Mouse (Mus musculus): ENCODE results near the gene Hcst. TPM values are rescaled to one million over a fixed set of nuclear protein-coding genes. Genes with fewer than 3 reads are reported as not detected.

The Hcst gene
- total and polyA plus RNA-seq, 2 experiments from 2014 or later: 0.54 TPM; not detected in 1

GRCm38 (mm10) chr7:30409789-30410188 is 9.9 kb downstream of the Hcst start:
- no peak for TF ChIP-seq CTCF (IDR thresholded peaks at IDR 0.05)
- ATAC-seq (ENCODE audit: low FRiP score): no peak
- H3K27me3 ChIP-seq (ENCODE audit: insufficient read depth, low read length): 0 out of 2 replicates have a peak, but pooled peaks cover 3% of the 10 kb centered on the region
- no peak overlapping the region for H3K4me3 ChIP-seq (ENCODE audit: low read depth, low read length)
- 93% methylated on average over 2 of the region's 2 CpGs for WGBS
- H3K36me3 ChIP-seq (ENCODE audit: insufficient read depth, low read length): no peaks in the 10 kb centered on the region
- no peaks in the 10 kb centered on the region for H3K4me1 ChIP-seq (ENCODE audit: insufficient read depth, low read length)
- no peak overlapping the region for H3K4me2 ChIP-seq (ENCODE audit: low read depth, low read length, poor library complexity, severe bottlenecking)
- no peak overlapping the region for H3K27ac ChIP-seq (ENCODE audit: low read depth, low read length)
- DNase-seq (ENCODE audit: low spot score): no peak
- no peak overlapping the region for H3K9ac ChIP-seq (replicated peaks; ENCODE audit: low read length, poor library complexity, severe bottlenecking)
- no peaks in the 10 kb centered on the region for H3K9me3 ChIP-seq (ENCODE audit: low read length)

- Histone ChIP-seq H3K27me3 (ENCODE audit: insufficient read depth, low read length) (0 out of 2 replicates have a peak, but pooled peaks cover 3% of the 10 kb centered on the region), H3K9me3 (ENCODE audit: low read length) (no peaks in the 10 kb centered on the region), H3K4me2 (ENCODE audit: low read depth, low read length, poor library complexity, severe bottlenecking) (no peak overlapping the region), H3K4me1 (ENCODE audit: insufficient read depth, low read length) (no peaks in the 10 kb centered on the region), H3K9ac (replicated peaks; ENCODE audit: low read length, poor library complexity, severe bottlenecking) (no peak overlapping the region), H3K27ac (ENCODE audit: low read depth, low read length) (no peak overlapping the region), H3K4me3 (ENCODE audit: low read depth, low read length) (no peak overlapping the region), H3K36me3 (ENCODE audit: insufficient read depth, low read length) (no peaks in the 10 kb centered on the region)
- DNase-seq (ENCODE audit: low spot score): no peak
- WGBS: 86% methylated on average over 3 of the region's 3 CpGs
- ATAC-seq (ENCODE audit: low FRiP score): no peak
- TF ChIP-seq CTCF (IDR thresholded peaks at IDR 0.05): no peak
These were observed 11.0 kb downstream of the Hcst start for GRCm38 (mm10) chr7:30408639-30409038.

DNA sequence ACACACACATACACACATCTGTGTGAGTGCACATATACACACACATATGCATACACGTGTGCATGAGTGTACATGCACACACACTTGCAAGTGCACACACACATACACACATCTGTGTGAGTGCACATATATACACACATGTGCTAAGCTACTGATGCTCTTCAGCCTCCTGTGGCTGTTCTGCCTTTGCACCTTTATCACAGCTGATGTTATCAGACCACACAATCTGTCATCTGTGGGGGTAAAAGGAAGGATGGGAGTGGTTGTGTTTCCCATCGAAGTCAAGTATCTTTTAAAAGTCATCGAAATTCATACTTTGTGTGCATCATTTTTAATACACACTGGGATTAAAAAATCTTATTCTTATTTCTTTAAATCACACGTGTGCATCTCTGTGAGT is 17.3 kb downstream of the Hcst start:
- Histone ChIP-seq H3K27me3 (ENCODE audit: insufficient read depth, low read length) (no peaks in the 10 kb centered on the region), H3K4me1 (ENCODE audit: insufficient read depth, low read length) (no peaks in the 10 kb centered on the region), H3K9me3 (ENCODE audit: low read length) (no peaks in the 10 kb centered on the region), H3K4me3 (ENCODE audit: low read depth, low read length) (no peak overlapping the region), H3K4me2 (ENCODE audit: low read depth, low read length, poor library complexity, severe bottlenecking) (no peak overlapping the region), H3K9ac (replicated peaks; ENCODE audit: low read length, poor library complexity, severe bottlenecking) (no peak overlapping the region), H3K36me3 (ENCODE audit: insufficient read depth, low read length) (no peaks in the 10 kb centered on the region), H3K27ac (ENCODE audit: low read depth, low read length) (no peak overlapping the region)
- no peak for TF ChIP-seq CTCF (IDR thresholded peaks at IDR 0.05)
- WGBS: 76% methylated on average over 4 of the region's 4 CpGs
- DNase-seq (ENCODE audit: low spot score) (no peak), ATAC-seq (ENCODE audit: low FRiP score) (no peak)

DNA sequence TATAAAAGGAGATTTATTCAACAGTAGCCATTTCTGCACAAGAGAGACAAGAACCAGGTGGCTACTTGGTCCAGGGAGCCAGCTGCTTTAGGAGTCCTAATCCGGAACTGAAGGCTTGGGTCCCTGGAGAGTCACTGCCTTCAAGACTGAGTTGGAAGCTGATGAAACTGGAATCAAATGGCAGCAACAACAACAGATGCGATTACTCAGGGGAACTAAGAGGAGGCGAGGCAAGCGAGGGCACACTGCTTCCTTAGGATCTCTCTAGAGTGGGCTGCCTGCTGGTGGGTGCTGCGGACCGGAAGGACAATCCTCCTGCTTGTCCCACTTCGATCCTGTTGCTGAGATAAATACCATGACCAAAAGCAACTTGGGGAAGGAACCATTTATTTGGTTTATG is 20.0 kb downstream of the Hcst start:
- Histone ChIP-seq H3K36me3 (ENCODE audit: insufficient read depth, low read length) (no peaks in the 10 kb centered on the region), H3K9ac (replicated peaks; ENCODE audit: low read length, poor library complexity, severe bottlenecking) (no peak overlapping the region), H3K4me3 (ENCODE audit: low read depth, low read length) (no peak overlapping the region), H3K9me3 (ENCODE audit: low read length) (no peaks in the 10 kb centered on the region), H3K4me2 (ENCODE audit: low read depth, low read length, poor library complexity, severe bottlenecking) (no peak overlapping the region), H3K27me3 (ENCODE audit: insufficient read depth, low read length) (no peaks in the 10 kb centered on the region), H3K27ac (ENCODE audit: low read depth, low read length) (no peak overlapping the region), H3K4me1 (ENCODE audit: insufficient read depth, low read length) (no peaks in the 10 kb centered on the region)
- ATAC-seq (ENCODE audit: low FRiP score) (no peak), DNase-seq (ENCODE audit: low spot score) (peak; percentile 44)
- TF ChIP-seq CTCF (IDR thresholded peaks at IDR 0.05): no peak
- WGBS: 36% methylated on average over 7 of the region's 7 CpGs

- no peaks in the 10 kb centered on the region for H3K27me3 ChIP-seq (ENCODE audit: insufficient read depth, low read length)
- no peaks in the 10 kb centered on the region for H3K9me3 ChIP-seq (ENCODE audit: low read length)
- no peak for ATAC-seq (ENCODE audit: low FRiP score)
- H3K27ac ChIP-seq (ENCODE audit: low read depth, low read length): no peak overlapping the region
- H3K4me1 ChIP-seq (ENCODE audit: insufficient read depth, low read length): no peaks in the 10 kb centered on the region
- 36% methylated on average over 2 of the region's 2 CpGs for WGBS
- no peaks in the 10 kb centered on the region for H3K36me3 ChIP-seq (ENCODE audit: insufficient read depth, low read length)
- TF ChIP-seq CTCF (IDR thresholded peaks at IDR 0.05): peak; percentile 44
- no peak overlapping the region for H3K4me3 ChIP-seq (ENCODE audit: low read depth, low read length)
- no peak for DNase-seq (ENCODE audit: low spot score)
- no peak overlapping the region for H3K9ac ChIP-seq (replicated peaks; ENCODE audit: low read length, poor library complexity, severe bottlenecking)
- no peak overlapping the region for H3K4me2 ChIP-seq (ENCODE audit: low read depth, low read length, poor library complexity, severe bottlenecking)
These were observed 24.8 kb downstream of the Hcst start for GRCm38 (mm10) chr7:30394871-30395270.

- WGBS: 61% methylated on average over 7 of the region's 11 CpGs
- no peak overlapping the region for H3K27ac ChIP-seq (ENCODE audit: low read depth, low read length)
- H3K9ac ChIP-seq (replicated peaks; ENCODE audit: low read length, poor library complexity, severe bottlenecking): no peak overlapping the region
- no peaks in the 10 kb centered on the region for H3K36me3 ChIP-seq (ENCODE audit: insufficient read depth, low read length)
- H3K4me1 ChIP-seq (ENCODE audit: insufficient read depth, low read length): no peaks in the 10 kb centered on the region
- H3K9me3 ChIP-seq (ENCODE audit: low read length): no peaks in the 10 kb centered on the region
- TF ChIP-seq CTCF (IDR thresholded peaks at IDR 0.05): no peak
- no peak for DNase-seq (ENCODE audit: low spot score)
- no peak overlapping the region for H3K4me3 ChIP-seq (ENCODE audit: low read depth, low read length)
- no peaks in the 10 kb centered on the region for H3K27me3 ChIP-seq (ENCODE audit: insufficient read depth, low read length)
- peak; percentile 34; the same call in 1 of the 2 replicates for ATAC-seq (ENCODE audit: low FRiP score)
- H3K4me2 ChIP-seq (ENCODE audit: low read depth, low read length, poor library complexity, severe bottlenecking): no peak overlapping the region
These were observed 25.3 kb downstream of the Hcst start for GRCm38 (mm10) chr7:30394379-30394778.
